16 mouse cellular contexts compared by ENCODE assay signal in genomic region chr12:71345471-71345870, GRCm38 (mm10). TPM values are rescaled to one million over a fixed set of nuclear protein-coding genes. Genes with fewer than 3 reads are reported as not detected.
A peak's percentile ranks its signal among the peaks of the same experiment; 100 is the strongest.
DNase-seq lines count a peak whose midpoint lies in the region; ATAC-seq lines count a peak whose summit lies in the region.
"Had no signal": no experiment of that assay in that cellular context is flagged by ENCODE, and none has a peak within 500 bp of the region (broad histone marks: within the 10 kb centered on the region; RNA-seq: fewer than 3 reads in every experiment).

No protein-coding gene starts in this region.

- no peaks in the 10 kb centered on the region for H3K9me3 ChIP-seq in hindbrain, embryonic 12.5 days (replicated peaks)
- H3K9me3 ChIP-seq in hindbrain, embryonic 11.5 days (ENCODE audit: control insufficient read depth, low read length), result no peaks in the 10 kb centered on the region
- H3K9me3 ChIP-seq in limb, embryonic 12.5 days, result no peaks in the 10 kb centered on the region
- H3K9me3 ChIP-seq: forebrain, embryonic 10.5 days; midbrain, embryonic 15.5 days; neural tube, embryonic 13.5 days had no signal

- H3K27ac ChIP-seq in hindbrain, embryonic 12.5 days, result peak overlapping the region; percentile 24; the same call in 1 of the 2 replicates
- H3K27ac ChIP-seq in hindbrain, embryonic 11.5 days (ENCODE audit: low read depth, low read length), result no peak overlapping the region
- H3K27ac ChIP-seq in limb, embryonic 12.5 days, result 0 out of 2 replicates have a peak overlapping the region, but pooled peaks have one; percentile 29
- H3K27ac ChIP-seq: forebrain, embryonic 10.5 days; midbrain, embryonic 15.5 days; neural tube, embryonic 13.5 days had no signal

- H3K4me2 ChIP-seq in hindbrain, embryonic 12.5 days (replicated peaks), result no peak overlapping the region
- no peak overlapping the region for H3K4me2 ChIP-seq in hindbrain, embryonic 11.5 days (replicated peaks; ENCODE audit: low read depth, low read length)
- H3K4me2 ChIP-seq in limb, embryonic 12.5 days, result peak overlapping the region; percentile 2; the same call in 1 of the 2 replicates
- H3K4me2 ChIP-seq: midbrain, embryonic 15.5 days; neural tube, embryonic 13.5 days had no signal

- 66% methylated on average over 7 of the region's 7 CpGs for WGBS in hindbrain, embryonic 12.5 days
- 68% methylated on average over 7 of the region's 7 CpGs for whole genome bisulfite sequencing in hindbrain, embryonic 11.5 days
- WGBS in limb, embryonic 12.5 days, result 28% methylated on average over 7 of the region's 7 CpGs

- ATAC-seq in hindbrain, embryonic 12.5 days (ENCODE audit: low FRiP score), result no peak
- no peak for ATAC-seq in hindbrain, embryonic 11.5 days (ENCODE audit: low FRiP score)
- ATAC-seq in limb, embryonic 12.5 days (ENCODE audit: insufficient number of reproducible peaks, insufficient read depth, low FRiP score, low TSS enrichment, low read depth), result no peak
- ATAC-seq: activated CD4-positive, CD25-positive, alpha-beta regulatory T cell, adult 4 months; midbrain, embryonic 15.5 days had no signal

- no peak overlapping the region for H3K9ac ChIP-seq in hindbrain, embryonic 12.5 days
- H3K9ac ChIP-seq in hindbrain, embryonic 11.5 days (ENCODE audit: low read depth, low read length), result no peak overlapping the region
- H3K9ac ChIP-seq in limb, embryonic 12.5 days (replicated peaks), result no peak overlapping the region
- H3K9ac ChIP-seq: midbrain, embryonic 15.5 days; neural tube, embryonic 13.5 days had no signal

- H3K27me3 ChIP-seq in hindbrain, embryonic 12.5 days, result no peaks in the 10 kb centered on the region
- no peaks in the 10 kb centered on the region for H3K27me3 ChIP-seq in hindbrain, embryonic 11.5 days (ENCODE audit: control insufficient read depth, insufficient read depth, low read length)
- no peaks in the 10 kb centered on the region for H3K27me3 ChIP-seq in limb, embryonic 12.5 days
- H3K27me3 ChIP-seq: midbrain, embryonic 15.5 days; neural tube, embryonic 13.5 days had no signal

- H3K36me3 ChIP-seq in hindbrain, embryonic 12.5 days, result no peaks in the 10 kb centered on the region
- H3K36me3 ChIP-seq in hindbrain, embryonic 11.5 days (ENCODE audit: control insufficient read depth, insufficient read depth, low read length), result no peaks in the 10 kb centered on the region
- no peaks in the 10 kb centered on the region for H3K36me3 ChIP-seq in limb, embryonic 12.5 days
- H3K36me3 ChIP-seq: forebrain, embryonic 10.5 days; midbrain, embryonic 15.5 days; neural tube, embryonic 13.5 days had no signal

- H3K4me3 ChIP-seq in hindbrain, embryonic 12.5 days, result no peak overlapping the region
- H3K4me3 ChIP-seq in hindbrain, embryonic 11.5 days (ENCODE audit: low read depth, low read length), result no peak overlapping the region
- H3K4me3 ChIP-seq in limb, embryonic 12.5 days (replicated peaks), result no peak overlapping the region
- H3K4me3 ChIP-seq: forebrain, embryonic 10.5 days; midbrain, embryonic 15.5 days; neural tube, embryonic 13.5 days had no signal

- peaks cover 6% of the 10 kb centered on the region for H3K4me1 ChIP-seq in hindbrain, embryonic 12.5 days
- no peaks in the 10 kb centered on the region for H3K4me1 ChIP-seq in hindbrain, embryonic 11.5 days (replicated peaks; ENCODE audit: control insufficient read depth, insufficient read depth, low read length)
- peaks cover 19% of the 10 kb centered on the region for H3K4me1 ChIP-seq in limb, embryonic 12.5 days (replicated peaks)
- H3K4me1 ChIP-seq: midbrain, embryonic 15.5 days had no signal

- no peak for DNase-seq in hindbrain, embryonic 11.5 days (ENCODE audit: low spot score)
- peak; percentile 9 for DNase-seq in lung, postnatal 10 days
- DNase-seq in lung, postnatal 25 days (ENCODE audit: low spot score), result no peak
- no peak for DNase-seq in layer of hippocampus, adult 18-20 months (ENCODE audit: low spot score in 2 of 2)
- DNase-seq in frontal cortex, postnatal 25 days (ENCODE audit: low spot score in 2 of 2), result no peak
- DNase-seq in natural killer cell, adult 2 months (ENCODE audit: low spot score in 2 of 2), result no peak
- DNase-seq: cerebellum, adult 11-12 months; liver; retina, postnatal 1 day; spleen, adult 18-20 months had no signal

RNA-seq across cellular contexts. Expression of gene Dact1, which starts 35.8 kb away (rescaled TPM):
- polyA plus RNA-seq in hindbrain, embryonic 12.5 days (2016; fragmentation: Nextera tagmentation; extraction: Ambion mirVana), result 50.6 and 53.0 TPM in 2 replicates
- polyA plus RNA-seq in hindbrain, embryonic 11.5 days (2014; fragmentation: Nextera tagmentation; extraction: Ambion mirVana), result 15.3 and 17.5 TPM in 2 replicates
- polyA plus RNA-seq in limb, embryonic 12.5 days (2016; fragmentation: Nextera tagmentation; extraction: Ambion mirVana), result 29.5 and 29.7 TPM in 2 replicates
- total RNA-seq in layer of hippocampus, adult 18-20 months (2021), result 1 to 10 TPM; 7.4 to 8.7 TPM
